Mouse (Mus musculus) heart, postnatal 0 days (tissue): ENCODE results near the gene Dohh. TPM values are rescaled to one million over a fixed set of nuclear protein-coding genes. Genes with fewer than 3 reads are reported as not detected.
A peak's percentile ranks its signal among the peaks of the same experiment; 100 is the strongest.

Experiments used
- ATAC-seq: fragments of 200-750 bp; cut with Nextera tagmentation; 2 replicates; pipeline ENCODE4 v1.8.0; 2017; ENCODE audit warnings: low read depth, moderate number of reproducible peaks, moderate library complexity; ENCODE audit not compliant: insufficient read depth
- DNase-seq: peaks from one replicate; pipeline ENCODE4 v3.0.0-alpha.2; 2016; ENCODE audit warnings: low spot score
- H3K27ac ChIP-seq: fragments of 300-500 bp; sonication (generic); 2 replicates; pipeline ENCODE4 v1.5.1; 2014; ENCODE audit warnings: low read depth, mild to moderate bottlenecking
- H3K27me3 ChIP-seq: fragments of 300-500 bp; sonication (generic); 2 replicates; pipeline ENCODE4 v1.6.1; 2014; ENCODE audit warnings: low read length, mixed read lengths; ENCODE audit not compliant: control insufficient read depth, insufficient read depth
- H3K36me3 ChIP-seq: fragments of 300-500 bp; sonication (generic); replicated peaks from 2 replicates; pipeline ENCODE4 v1.6.1; 2014; ENCODE audit warnings: low read length, mixed read lengths; ENCODE audit not compliant: control insufficient read depth, insufficient read depth
- H3K4me1 ChIP-seq: fragments of 300-500 bp; sonication (generic); 2 replicates; pipeline ENCODE4 v1.6.1; 2014; ENCODE audit warnings: antibody characterized with exemption; ENCODE audit not compliant: control insufficient read depth, insufficient read depth
- H3K4me2 ChIP-seq: fragments of 300-500 bp; sonication (generic); 2 replicates; pipeline ENCODE4 v1.6.1; 2014; ENCODE audit warnings: low read depth, mild to moderate bottlenecking, low read length, moderate library complexity
- H3K4me3 ChIP-seq: fragments of 300-500 bp; sonication (generic); 2 replicates; pipeline ENCODE4 v1.5.1; 2014; ENCODE audit warnings: low read depth, low read length
- H3K9ac ChIP-seq: fragments of 300-500 bp; sonication (generic); replicated peaks from 2 replicates; pipeline ENCODE4 v1.6.1; 2014; ENCODE audit warnings: low read depth, low read length, mixed read lengths
- H3K9me3 ChIP-seq: fragments of 300-500 bp; sonication (generic); replicated peaks from 2 replicates; pipeline ENCODE4 v1.6.1; 2016; ENCODE audit warnings: low read length; ENCODE audit not compliant: control insufficient read depth
- CTCF ChIP-seq: IDR thresholded peaks from 2 replicates; pipeline ENCODE4 v1.5.1; 2016; ENCODE audit warnings: antibody characterized with exemption, control low read depth, low read depth
- EP300 ChIP-seq: IDR thresholded peaks from 2 replicates; pipeline ENCODE4 v1.6.1; 2016; ENCODE audit warnings: antibody characterized with exemption, low read depth
- WGBS: fragments of 180-500 bp; shearing (Covaris S2); extraction: QIAGEN DNeasy Blood & Tissue Kit; methylation state at CpG from one replicate; pipeline ENCODE4 v1.1.7; 2014; 5-methylcytosine and 5-hydroxymethylcytosine counted together
- polyA plus RNA-seq: library from polyadenylated mRNA; unstranded; fragments of >200 nt; fragmentation: Nextera tagmentation; extraction: Ambion mirVana; gene quantifications from 2 replicates; pipeline ENCODE4 v1.2.1, GENCODE M21; 2015
- total RNA-seq: library from RNA; depleted of rRNA; stranded (reverse); fragments of >200 nt; gene quantifications from 2 replicates; pipeline ENCODE4 v1.2.3, GENCODE M21; 2014; ENCODE audit warnings: low replicate concordance

Dohh gene
- total and polyA plus RNA-seq, 2 experiments from 2014 or later, result 75.2 to 123 TPM

GRCm38 (mm10) chr10:81382039-81382438, 2.2 kb upstream of the Dohh start:
- no peak for ATAC-seq
- DNase-seq, result no peak
- H3K4me3 ChIP-seq, result no peak overlapping the region
- H3K9me3 ChIP-seq, result no peaks in the 10 kb centered on the region
- no peaks in the 10 kb centered on the region for H3K27me3 ChIP-seq
- H3K27ac ChIP-seq, result no peak overlapping the region
- no peak overlapping the region for H3K4me2 ChIP-seq
- peaks cover 9% of the 10 kb centered on the region for H3K36me3 ChIP-seq
- TF ChIP-seq EP300 (no peak), CTCF (no peak)
- H3K4me1 ChIP-seq, result peaks cover 15% of the 10 kb centered on the region
- H3K9ac ChIP-seq, result no peak overlapping the region
- WGBS, result 22% methylated on average over 5 of the region's 5 CpGs

DNA sequence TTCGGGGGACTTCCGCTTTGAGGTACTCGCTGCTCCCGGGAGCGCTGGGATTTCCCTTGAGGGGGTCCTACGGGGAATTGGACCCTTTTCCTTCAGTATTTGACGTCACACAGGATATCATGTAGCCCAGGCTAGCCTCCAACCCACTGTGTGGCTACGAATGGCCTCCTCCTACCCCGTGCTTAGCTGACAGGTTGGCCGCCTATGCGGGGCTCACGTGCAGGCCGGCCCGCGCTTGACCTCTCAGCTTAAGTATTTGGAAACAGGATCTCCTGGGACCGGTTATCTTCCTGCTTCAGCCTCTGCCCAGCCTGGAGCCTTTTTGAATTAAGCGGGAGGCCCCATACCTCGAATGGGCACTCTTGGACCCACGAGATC, 366 bp downstream of the Dohh start:
- H3K27ac ChIP-seq, result peak overlapping the region; percentile 92
- TF ChIP-seq CTCF, result no peak
- no peak; the same call in 1 of the 2 replicates for TF ChIP-seq EP300
- WGBS, result under 1% methylated on average over 19 of the region's 19 CpGs
- H3K9me3 ChIP-seq, result no peaks in the 10 kb centered on the region
- ATAC-seq (peak; percentile 22; the same call in 1 of the 2 replicates), DNase-seq (no peak)
- peak overlapping the region; percentile 88 for H3K4me3 ChIP-seq
- H3K27me3 ChIP-seq, result no peaks in the 10 kb centered on the region
- H3K9ac ChIP-seq, result peak overlapping the region; percentile 91
- peaks cover 11% of the 10 kb centered on the region for H3K4me1 ChIP-seq
- H3K4me2 ChIP-seq, result peak overlapping the region; percentile 86
- peaks cover 28% of the 10 kb centered on the region for H3K36me3 ChIP-seq

GRCm38 (mm10) chr10:81385603-81386306, 1.5 kb downstream of the Dohh start:
- DNase-seq (no peak), ATAC-seq (no peak)
- Histone ChIP-seq H3K4me3 (no peak overlapping the region), H3K36me3 (peaks cover 28% of the 10 kb centered on the region), H3K4me1 (peaks cover 12% of the 10 kb centered on the region), H3K9ac (no peak overlapping the region), H3K9me3 (no peaks in the 10 kb centered on the region), H3K27me3 (no peaks in the 10 kb centered on the region), H3K4me2 (no peak overlapping the region), H3K27ac (no peak overlapping the region)
- WGBS, result 69% methylated on average over 22 of the region's 22 CpGs
- no peak for TF ChIP-seq CTCF
- TF ChIP-seq EP300, result no peak

DNA sequence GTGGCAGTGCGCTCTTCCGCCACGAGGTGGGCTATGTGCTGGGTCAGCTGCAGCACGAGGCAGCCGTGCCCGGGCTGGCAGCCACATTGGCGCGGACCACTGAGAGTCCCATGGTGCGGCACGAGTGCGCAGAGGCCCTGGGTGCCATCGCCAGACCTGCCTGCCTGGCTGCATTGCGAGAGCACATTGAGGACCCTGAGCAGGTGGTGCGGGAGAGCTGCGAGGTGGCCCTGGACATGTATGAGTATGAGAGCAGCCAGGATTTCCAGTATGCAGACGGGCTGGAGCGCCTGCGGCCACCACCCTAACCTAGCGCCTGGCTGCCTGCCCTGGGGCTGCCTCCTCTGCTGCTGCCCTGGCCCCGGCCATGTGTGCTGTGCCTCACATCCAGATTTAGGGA, 3.5 kb downstream of the Dohh start:
- no peaks in the 10 kb centered on the region for H3K27me3 ChIP-seq
- H3K27ac ChIP-seq, result no peak overlapping the region
- peaks cover 13% of the 10 kb centered on the region for H3K4me1 ChIP-seq
- ATAC-seq (no peak), DNase-seq (no peak)
- no peak overlapping the region for H3K4me2 ChIP-seq
- peaks cover 28% of the 10 kb centered on the region for H3K36me3 ChIP-seq
- 92% methylated on average over 20 of the region's 20 CpGs for WGBS
- TF ChIP-seq CTCF (no peak), EP300 (no peak)
- no peak overlapping the region for H3K9ac ChIP-seq
- H3K9me3 ChIP-seq, result no peaks in the 10 kb centered on the region
- no peak overlapping the region for H3K4me3 ChIP-seq

- H3K27ac ChIP-seq, result no peak within 1 kb of the TSS
- peaks cover 28% of the 10 kb centered on the region for H3K36me3 ChIP-seq
- no peak within 1 kb of the TSS for H3K4me2 ChIP-seq
- DNase-seq (no peak), ATAC-seq (no peak)
- TF ChIP-seq EP300, result no peak
- no peak for TF ChIP-seq CTCF
- no peak within 1 kb of the TSS for H3K4me3 ChIP-seq
- peaks cover 21% of the 10 kb centered on the region for H3K4me1 ChIP-seq
- H3K9ac ChIP-seq, result no peak within 1 kb of the TSS
- H3K9me3 ChIP-seq, result no peaks in the 10 kb centered on the region
- no peaks in the 10 kb centered on the region for H3K27me3 ChIP-seq
- 86% methylated on average over 5 of the region's 5 CpGs for WGBS
These were observed 4.4 kb downstream of the Dohh start, which contains the start of gene Gm48552 for GRCm38 (mm10) chr10:81388505-81389055. Gene Gm48552, plus strand, starts transcription at chr10:81389005.

DNA sequence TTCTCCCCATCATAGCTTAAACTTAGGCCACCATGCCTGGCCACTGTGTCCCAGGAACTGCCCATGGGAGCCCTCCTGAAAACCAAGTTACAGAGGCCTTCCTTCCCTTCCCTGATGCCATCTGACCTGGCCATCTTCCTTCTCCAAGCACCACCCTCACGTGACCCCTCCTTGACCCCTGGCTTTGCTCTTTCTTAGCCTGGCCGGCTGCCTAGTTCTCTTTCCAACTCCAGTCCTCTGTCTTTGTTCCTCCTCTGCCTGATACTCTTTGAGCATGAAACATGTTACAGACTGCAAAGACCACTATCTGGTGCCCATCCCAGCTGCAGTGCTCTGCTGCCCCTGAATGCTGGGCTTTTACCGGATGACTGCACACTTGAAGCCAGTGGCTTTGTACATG, 5.1 kb downstream of the Dohh start:
- no peaks in the 10 kb centered on the region for H3K9me3 ChIP-seq
- no peak overlapping the region for H3K4me3 ChIP-seq
- no peak overlapping the region for H3K9ac ChIP-seq
- DNase-seq, result no peak
- WGBS, result 35% methylated on average over 3 of the region's 3 CpGs
- H3K36me3 ChIP-seq, result peaks cover 28% of the 10 kb centered on the region
- no peak overlapping the region for H3K4me2 ChIP-seq
- TF ChIP-seq CTCF, result no peak
- no peak for TF ChIP-seq EP300
- no peak overlapping the region for H3K27ac ChIP-seq
- ATAC-seq, result no peak
- peaks cover 24% of the 10 kb centered on the region for H3K4me1 ChIP-seq
- no peaks in the 10 kb centered on the region for H3K27me3 ChIP-seq
